Comparison of ENCODE assay signal across 14 mouse cellular contexts in genomic region chr11:84011050-84011449, GRCm38 (mm10). TPM values are rescaled to one million over a fixed set of nuclear protein-coding genes. Genes with fewer than 3 reads are reported as not detected.
A peak's percentile ranks its signal among the peaks of the same experiment; 100 is the strongest.
DNase-seq lines count a peak whose midpoint lies in the region; ATAC-seq and TF ChIP-seq lines count a peak whose summit lies in the region.
"Had no signal": no experiment of that assay in that cellular context is flagged by ENCODE, and none has a peak within 500 bp of the region (broad histone marks: within the 10 kb centered on the region; RNA-seq: fewer than 3 reads in every experiment).

No protein-coding gene starts in this region.

- no peak overlapping the region for H3K4me3 ChIP-seq in forebrain, postnatal 0 days (ENCODE audit: low read depth, low read length)
- H3K4me3 ChIP-seq in midbrain, embryonic 12.5 days = no peak overlapping the region
- H3K4me3 ChIP-seq: embryonic facial prominence, embryonic 12.5 days; heart, embryonic 15.5 days; limb, embryonic 15.5 days had no signal

- 18% methylated on average over 12 of the region's 12 CpGs for WGBS in forebrain, postnatal 0 days
- 9% methylated on average over 12 of the region's 12 CpGs for WGBS in midbrain, embryonic 12.5 days

- H3K36me3 ChIP-seq in forebrain, postnatal 0 days (ENCODE audit: insufficient read depth) = peaks cover 23% of the 10 kb centered on the region
- peaks cover 30% of the 10 kb centered on the region for H3K36me3 ChIP-seq in midbrain, embryonic 12.5 days

- peaks cover 15% of the 10 kb centered on the region for H3K4me1 ChIP-seq in forebrain, postnatal 0 days (ENCODE audit: insufficient read depth)
- peaks cover 27% of the 10 kb centered on the region for H3K4me1 ChIP-seq in midbrain, embryonic 12.5 days
- H3K4me1 ChIP-seq: heart, embryonic 15.5 days had no signal

- DNase-seq in ZHBTc4 (ENCODE audit: low read depth, low spot score) = peak; percentile 60
- peak; percentile 24 for DNase-seq in embryo, embryonic 10 days (ENCODE audit: low spot score)
- peak; percentile 57 for DNase-seq in forebrain, postnatal 0 days
- DNase-seq in ovary, postnatal 36 days (ENCODE audit: low spot score) = no peak
- DNase-seq in urinary bladder, adult 2 months (ENCODE audit: low spot score) = no peak
- DNase-seq in gastrocnemius, postnatal 10 days = no peak
- DNase-seq: adrenal gland, postnatal 25 days; cerebellum, adult 11 months; kidney, adult 18-20 months; lung, adult 2 months had no signal

- peak; percentile 59 for ATAC-seq in forebrain, postnatal 0 days
- no peak for ATAC-seq in midbrain, embryonic 12.5 days (ENCODE audit: low FRiP score, low read depth)

- H3K27ac ChIP-seq in forebrain, postnatal 0 days (ENCODE audit: low read depth, low read length) = peak overlapping the region; percentile 46
- H3K27ac ChIP-seq in midbrain, embryonic 12.5 days (replicated peaks) = peak overlapping the region; percentile 50
- H3K27ac ChIP-seq: embryonic facial prominence, embryonic 12.5 days; heart, embryonic 15.5 days; limb, embryonic 15.5 days had no signal

- no peaks in the 10 kb centered on the region for H3K9me3 ChIP-seq in forebrain, postnatal 0 days (ENCODE audit: low read length)
- no peaks in the 10 kb centered on the region for H3K9me3 ChIP-seq in midbrain, embryonic 12.5 days
- H3K9me3 ChIP-seq: embryonic facial prominence, embryonic 12.5 days; heart, embryonic 15.5 days; limb, embryonic 15.5 days had no signal

- peak overlapping the region; percentile 23 for H3K4me2 ChIP-seq in forebrain, postnatal 0 days (ENCODE audit: low read depth)
- peak overlapping the region; percentile 35 for H3K4me2 ChIP-seq in midbrain, embryonic 12.5 days (replicated peaks)
- H3K4me2 ChIP-seq: embryonic facial prominence, embryonic 12.5 days; heart, embryonic 15.5 days; limb, embryonic 15.5 days had no signal

- no peaks in the 10 kb centered on the region for H3K27me3 ChIP-seq in forebrain, postnatal 0 days (ENCODE audit: insufficient read depth, low read length)
- H3K27me3 ChIP-seq in midbrain, embryonic 12.5 days = 0 out of 2 replicates have a peak, but pooled peaks cover 4% of the 10 kb centered on the region
- H3K27me3 ChIP-seq: embryonic facial prominence, embryonic 12.5 days; heart, embryonic 15.5 days; limb, embryonic 15.5 days had no signal

- no peak for TF ChIP-seq CTCF in forebrain, postnatal 0 days (IDR thresholded peaks at IDR 0.05; ENCODE audit: low read depth)

- H3K9ac ChIP-seq in forebrain, postnatal 0 days = peak overlapping the region; percentile 35
- peak overlapping the region; percentile 16; the same call in 1 of the 2 replicates for H3K9ac ChIP-seq in midbrain, embryonic 12.5 days (replicated peaks)
- H3K9ac ChIP-seq: embryonic facial prominence, embryonic 12.5 days; heart, embryonic 15.5 days; limb, embryonic 15.5 days had no signal

RNA-seq across cellular contexts. Expression of gene Synrg, which starts 46.8 kb away (rescaled TPM):
- 33.3 and 52.1 TPM in 2 replicates for total RNA-seq in forebrain, postnatal 0 days (2014; rRNA removed)
- 14.4 and 18.6 TPM in 2 replicates for polyA plus RNA-seq in forebrain, postnatal 0 days (2015; fragmentation: Nextera tagmentation; extraction: Ambion mirVana)
- polyA plus RNA-seq in midbrain, embryonic 12.5 days (2016; fragmentation: Nextera tagmentation; extraction: Ambion mirVana) = 29.7 and 32.8 TPM in 2 replicates
- polyA plus RNA-seq in urinary bladder, adult 2 months (2012; rRNA removed) = 17.5 and 20.4 TPM in 2 replicates
- 10 to 100 TPM; 32.1 to 41.5 TPM for total RNA-seq in gastrocnemius, postnatal 10 days (2021)

RNA-seq across cellular contexts. Expression of gene Dusp14, which starts 58.0 kb away (rescaled TPM):
- total RNA-seq in forebrain, postnatal 0 days (2014; rRNA removed) = 15.1 and 15.4 TPM in 2 replicates
- 19.4 and 21.6 TPM in 2 replicates for polyA plus RNA-seq in forebrain, postnatal 0 days (2015; fragmentation: Nextera tagmentation; extraction: Ambion mirVana)
- polyA plus RNA-seq in midbrain, embryonic 12.5 days (2016; fragmentation: Nextera tagmentation; extraction: Ambion mirVana) = 7.6 and 7.8 TPM in 2 replicates
- polyA plus RNA-seq in urinary bladder, adult 2 months (2012; rRNA removed) = 9.1 and 11.7 TPM in 2 replicates
- total RNA-seq in gastrocnemius, postnatal 10 days (2021) = 10 to 100 TPM in 1 of 2 experiments, 1 to 10 TPM in 1; 8.5 to 10.4 TPM

Comparison
In these comparisons a context has a peak if more than half of its experiments do, and no peak if none do; other contexts are left out.
1. DNase-seq: peak in ZHBTc4 (single experiment), embryo, embryonic 10 days (single experiment) and forebrain, postnatal 0 days (single experiment); none in ovary, postnatal 36 days (single experiment), urinary bladder, adult 2 months (single experiment) and gastrocnemius, postnatal 10 days (single experiment).